Mouse (Mus musculus) spleen, postnatal 36 days (tissue): ENCODE data around the gene Parp1.
"Not testable (repeated sequence)": the region's sequence is repeated elsewhere in the genome, so short reads cannot be mapped to it uniquely, and the experiment has no call there.

Source experiments
- DNase-seq, 2 experiments: peaks; one replicate each; pipeline ENCODE4 v3.0.0; 2022; ENCODE audit warnings: low spot score in 2 of 2, mixed read lengths in 1 of 2

Gene Parp1

DNA sequence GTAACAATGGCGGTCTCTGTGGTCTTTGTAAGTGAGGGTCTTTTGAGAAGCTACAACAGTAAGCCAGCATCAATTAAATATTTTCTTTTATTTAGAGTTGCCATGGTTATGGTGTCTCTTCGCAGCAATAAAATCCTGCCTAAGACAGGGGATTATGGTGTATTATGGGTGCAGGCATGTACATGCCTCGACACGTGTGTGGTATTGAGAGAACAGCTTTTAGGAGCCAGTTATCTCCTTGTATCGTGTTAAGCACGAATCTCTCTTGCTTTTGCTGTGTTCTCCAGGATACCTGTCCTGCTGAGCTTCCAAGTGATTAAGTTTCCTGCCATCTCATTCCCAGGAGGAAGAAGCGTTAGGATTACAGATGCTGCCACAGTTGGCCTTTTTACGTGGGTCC lies 9.3 kb upstream of the Parp1 start:
- DNase-seq = no peak

DNA sequence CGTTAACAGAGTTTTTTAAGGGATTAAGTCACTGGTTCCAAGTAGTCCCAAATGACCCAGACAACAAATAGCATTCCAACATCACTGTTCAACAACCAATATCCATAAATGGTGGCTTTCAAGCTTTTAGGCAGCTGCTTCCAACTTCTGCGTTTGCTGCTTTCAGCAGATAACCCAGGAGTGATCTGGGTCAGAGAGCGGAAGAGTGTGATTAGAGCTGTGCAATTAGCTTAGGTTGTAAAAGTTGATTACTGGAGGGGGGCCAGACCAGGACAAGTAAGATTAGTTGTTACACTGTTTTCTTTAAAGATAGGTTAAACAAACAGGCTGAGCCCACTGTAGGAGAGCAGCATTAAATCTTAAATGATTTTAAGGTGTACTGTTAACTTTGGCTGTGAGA lies 7.5 kb upstream of the Parp1 start:
- no peak for DNase-seq

DNA sequence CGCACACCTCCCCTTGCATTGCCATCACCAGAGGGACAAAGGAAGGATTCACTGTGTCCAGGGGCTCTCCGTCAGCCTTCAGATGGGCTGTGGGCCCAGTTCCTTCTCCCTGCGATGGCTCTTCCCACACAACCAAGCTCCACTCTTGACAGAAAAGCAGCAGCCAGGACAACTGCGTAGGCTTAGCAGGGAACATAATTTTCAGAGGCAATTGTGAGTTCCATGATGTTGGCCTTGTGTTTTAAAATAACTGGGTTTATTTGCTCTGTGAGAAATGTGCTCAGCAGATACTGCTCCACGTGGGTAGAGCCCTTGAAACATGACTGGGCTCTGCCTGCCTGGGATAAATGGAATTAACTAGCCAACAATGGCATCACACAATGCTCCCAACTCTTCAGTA lies 3.8 kb upstream of the Parp1 start:
- DNase-seq = no peak

DNA sequence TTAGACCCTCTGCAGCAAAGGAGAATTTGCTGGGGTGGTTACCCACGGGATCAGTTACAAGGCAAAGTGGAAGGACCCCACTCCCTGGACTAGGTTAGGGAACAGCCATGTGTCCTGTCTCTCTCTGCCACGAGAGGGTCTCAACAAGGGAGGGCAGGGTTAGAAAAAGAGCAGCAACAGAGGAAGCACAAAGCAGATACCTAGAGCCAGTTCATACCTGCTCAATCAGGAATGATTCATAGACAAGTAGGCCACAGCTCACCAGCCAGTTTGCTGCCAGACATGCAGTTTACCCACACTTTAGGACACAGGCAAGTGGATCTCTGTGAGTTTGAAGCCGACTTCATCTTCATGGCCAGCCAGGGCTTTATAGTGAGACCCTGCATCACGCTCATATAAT lies 963 bp upstream of the Parp1 start:
- DNase-seq = no peak

DNA sequence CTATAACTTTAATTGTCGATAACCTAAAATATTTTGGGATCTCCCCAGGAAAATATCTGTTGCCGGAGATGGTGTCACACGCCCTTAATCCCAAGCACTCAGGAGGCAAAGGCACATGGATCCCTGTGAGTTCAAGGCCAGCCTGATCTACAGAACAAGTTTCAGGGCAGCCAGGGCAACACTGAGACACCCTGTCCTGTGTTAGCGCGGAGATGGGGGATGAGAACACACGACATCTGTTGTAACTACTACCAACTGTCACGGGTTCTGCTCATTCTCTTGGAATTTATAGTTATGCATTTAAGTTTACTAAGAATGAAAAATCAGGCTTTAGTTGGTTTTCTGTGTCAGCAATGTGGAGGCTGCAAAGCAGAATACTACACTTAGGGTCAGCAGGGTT lies 476 bp upstream of the Parp1 start:
- no peak for DNase-seq

DNA sequence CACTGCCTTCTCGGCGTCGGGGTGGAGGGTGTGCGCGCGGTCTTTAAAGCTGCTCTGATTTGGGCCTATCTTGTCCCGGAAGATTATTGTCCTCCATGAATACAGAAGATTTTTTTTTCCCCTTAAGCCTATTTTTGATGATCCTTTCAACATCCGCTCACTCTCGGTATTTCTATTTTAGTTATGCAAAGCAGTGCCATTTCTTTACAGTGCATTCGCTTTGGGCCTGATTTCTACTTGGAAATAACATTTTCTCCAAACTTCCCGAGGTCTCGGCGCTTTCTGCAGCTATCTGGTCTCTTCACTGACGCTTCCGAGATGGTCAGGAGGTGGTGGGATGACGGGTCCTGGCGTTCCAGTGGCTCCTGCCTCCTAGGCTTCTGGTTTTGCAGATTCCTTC lies 729 bp downstream of the Parp1 start:
- DNase-seq = no peak

DNA sequence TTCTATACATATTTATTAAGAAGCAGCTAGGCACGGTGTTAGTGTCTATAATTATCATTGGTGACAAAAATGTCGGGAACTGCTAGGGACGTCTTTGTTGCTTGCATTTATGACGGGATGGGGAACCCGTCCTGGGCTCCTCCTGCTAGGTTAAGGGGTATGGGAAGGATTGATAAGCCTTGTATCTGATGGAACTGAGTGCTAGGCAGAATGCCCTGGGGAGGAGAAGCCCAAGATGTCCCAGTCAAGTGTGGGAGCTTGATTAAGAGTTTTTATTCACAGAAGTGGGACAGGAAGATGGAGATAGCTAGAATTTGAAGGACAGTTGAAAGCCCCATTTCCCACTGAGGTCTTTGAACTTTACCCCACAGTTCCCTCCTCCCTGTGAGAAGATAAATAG lies 1.5 kb downstream of the Parp1 start:
- DNase-seq = no peak

DNA sequence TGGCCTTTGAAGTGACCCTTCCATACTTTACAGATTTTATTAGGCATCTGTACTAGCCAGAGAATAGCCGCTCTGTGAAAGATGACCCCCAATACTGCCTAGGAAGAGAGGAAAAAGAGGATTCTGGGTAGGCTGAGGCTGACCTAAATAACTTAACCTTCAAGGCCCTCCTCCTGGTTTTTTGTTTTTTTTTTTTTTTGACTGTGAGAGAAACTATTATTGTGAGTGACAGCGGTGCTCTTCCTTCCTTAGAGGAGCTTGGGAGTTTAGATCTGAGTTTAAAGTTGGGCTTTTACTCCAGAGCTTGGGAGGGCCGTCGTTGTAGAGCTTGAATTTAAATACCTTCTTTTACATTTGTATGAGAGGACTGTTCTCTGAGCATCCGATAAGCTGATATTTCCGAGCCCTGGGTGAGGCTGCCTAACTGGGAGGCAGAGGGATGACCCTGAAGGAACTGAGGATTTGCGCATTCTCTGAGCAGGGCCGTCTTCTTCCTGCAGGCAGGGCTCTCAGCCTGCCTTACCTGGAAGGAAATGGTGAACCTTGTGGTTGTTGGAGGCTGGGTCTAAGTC lies 2.4 kb downstream of the Parp1 start:
- DNase-seq = no peak

DNA sequence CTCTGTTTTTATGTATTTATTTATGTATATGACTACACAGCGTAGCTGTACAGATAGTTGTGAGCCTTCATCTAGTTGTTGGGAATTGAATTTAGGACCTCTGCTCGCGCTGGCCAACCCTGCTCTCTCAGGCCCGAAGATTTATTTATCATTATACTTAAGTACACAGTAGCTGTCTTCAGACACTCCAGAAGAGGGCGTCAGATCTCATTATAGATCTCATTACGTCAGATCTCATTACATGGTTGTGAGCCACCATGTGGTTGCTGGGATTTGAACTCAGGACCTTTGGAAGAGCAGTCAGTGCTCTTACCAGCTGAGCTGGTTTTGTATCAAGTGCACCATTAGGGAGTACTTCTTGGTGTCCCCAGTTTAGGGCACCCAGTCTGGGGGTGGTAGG lies 3.0 kb downstream of the Parp1 start:
- not testable (repeated sequence) for DNase-seq

DNA sequence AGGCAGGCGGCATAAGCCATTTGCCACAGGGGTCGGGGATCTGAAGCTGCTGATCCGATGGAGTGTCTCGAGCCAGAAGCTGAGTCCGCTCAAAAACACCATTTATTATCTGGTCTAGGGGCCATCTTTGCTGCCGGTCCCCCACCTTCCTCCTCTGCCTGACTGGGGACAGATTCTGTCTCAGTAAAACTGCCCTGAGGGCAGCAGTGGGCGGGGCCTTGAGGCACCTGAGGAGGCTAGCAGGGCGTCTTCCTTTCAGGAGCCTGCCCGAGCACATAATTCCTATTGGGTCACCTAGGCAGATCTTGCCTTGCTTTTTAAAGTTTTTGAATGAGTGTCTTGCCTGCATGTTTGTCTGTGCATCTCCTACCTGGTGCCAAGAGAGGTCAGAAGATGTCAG lies 3.4 kb downstream of the Parp1 start:
- no peak for DNase-seq

DNA sequence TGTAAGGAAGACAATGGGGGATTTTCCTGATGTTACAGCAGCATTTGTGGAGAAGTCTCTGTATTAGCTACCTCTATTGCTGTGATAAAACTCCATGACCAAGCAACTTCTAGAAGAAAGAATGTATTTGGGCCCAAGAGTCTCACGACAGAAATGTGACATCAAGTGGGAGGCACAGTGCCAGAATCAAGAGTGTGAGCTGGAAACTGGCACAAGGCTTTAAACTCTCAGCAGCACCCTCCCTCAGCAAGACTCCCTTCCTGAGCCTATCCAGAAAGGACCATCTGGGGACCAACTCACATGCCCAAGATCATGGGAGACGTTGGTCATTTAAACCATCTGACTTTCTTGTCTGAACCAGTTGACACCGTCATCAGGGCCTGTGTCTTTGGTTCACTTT lies 7.8 kb downstream of the Parp1 start:
- DNase-seq = no peak

DNA sequence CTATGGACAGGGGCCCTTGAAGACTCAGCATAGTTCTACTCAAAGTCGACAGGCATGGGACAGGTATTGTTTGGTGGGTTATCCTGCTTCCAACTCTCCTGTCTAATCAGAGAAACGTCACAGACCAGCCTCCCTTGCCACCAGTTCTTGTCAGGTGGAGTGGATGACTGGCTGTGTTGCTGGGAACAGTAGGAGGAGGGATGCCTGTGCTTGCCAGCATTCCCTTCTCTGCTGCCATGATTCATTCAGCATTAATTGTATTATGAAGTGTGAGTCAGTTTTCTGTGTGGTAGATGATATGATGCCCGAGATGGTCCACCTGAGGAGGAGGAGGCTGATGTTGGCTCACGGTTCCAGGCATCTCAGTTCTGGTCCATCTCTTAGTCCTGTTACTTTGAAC lies 9.1 kb downstream of the Parp1 start:
- DNase-seq = no peak

DNA sequence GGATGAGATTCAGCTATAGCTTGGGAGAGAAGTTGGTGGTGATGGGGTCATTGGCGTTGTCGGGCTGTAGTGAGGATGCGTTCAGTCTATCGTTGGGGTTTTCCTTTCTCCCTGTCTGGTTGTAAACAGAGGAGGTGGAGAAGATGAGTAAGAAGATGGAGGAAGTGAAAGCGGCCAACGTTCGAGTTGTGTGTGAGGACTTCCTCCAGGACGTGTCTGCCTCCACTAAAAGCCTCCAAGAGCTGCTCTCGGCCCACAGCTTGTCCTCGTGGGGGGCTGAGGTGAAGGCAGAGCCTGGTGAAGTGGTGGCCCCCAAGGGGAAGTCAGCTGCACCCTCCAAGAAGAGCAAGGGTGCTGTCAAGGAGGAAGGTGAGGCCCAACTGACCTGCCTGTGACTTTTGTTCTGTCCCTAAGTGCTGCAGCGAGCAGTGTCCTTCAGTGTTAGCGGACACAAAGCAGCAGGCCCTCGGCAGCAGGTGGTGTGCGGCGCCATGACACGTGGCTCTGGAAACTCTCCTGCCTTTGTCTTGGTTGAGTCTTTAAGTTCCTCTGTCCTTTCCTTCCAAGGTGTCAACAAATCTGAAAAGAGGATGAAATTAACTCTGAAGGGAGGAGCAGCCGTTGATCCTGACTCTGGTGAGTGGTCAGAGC lies 19.2 kb downstream of the Parp1 start:
- peak; percentile 83 to 86 for DNase-seq

DNA sequence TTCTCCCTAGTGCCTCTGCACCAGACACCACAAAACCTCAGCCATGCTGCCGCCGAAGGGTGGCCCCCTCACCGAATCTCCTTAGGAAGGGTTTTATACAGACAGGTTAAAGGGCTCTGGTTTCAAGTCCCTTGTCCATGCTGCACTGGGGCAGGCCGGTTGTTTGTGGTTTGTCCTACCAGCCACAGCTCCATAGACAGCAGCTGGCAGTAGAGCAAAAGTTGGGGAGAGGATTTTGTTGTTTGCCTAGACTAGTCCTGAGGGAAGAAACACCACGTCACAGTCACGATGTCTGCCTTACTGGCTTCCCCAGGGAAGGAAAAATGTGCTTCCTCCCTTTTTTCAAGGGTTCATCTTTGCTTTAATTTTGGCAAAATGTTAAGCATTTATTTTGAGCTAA lies 31.9 kb downstream of the Parp1 start:
- no peak for DNase-seq

DNA sequence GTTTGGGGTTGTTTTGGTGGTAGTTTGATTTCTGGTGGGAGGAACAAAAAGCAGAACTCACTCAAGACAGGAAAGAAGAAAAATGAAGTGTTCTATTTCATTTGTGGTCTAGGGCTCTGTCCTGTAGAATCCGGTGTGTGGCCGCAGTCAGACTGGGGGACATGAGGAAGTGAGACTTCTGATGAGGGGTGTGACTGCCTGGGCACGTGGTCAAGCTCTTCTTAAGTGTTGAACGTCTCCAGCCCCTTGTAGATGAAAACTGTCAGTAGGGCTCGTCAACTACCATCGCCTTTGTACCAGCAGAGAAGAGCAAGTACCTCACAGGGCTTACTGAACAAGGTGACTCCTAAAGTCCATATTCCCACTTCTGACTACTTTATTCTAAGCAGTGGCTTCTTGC lies 33.1 kb downstream of the Parp1 start:
- peak; percentile 82 to 86 for DNase-seq

DNA sequence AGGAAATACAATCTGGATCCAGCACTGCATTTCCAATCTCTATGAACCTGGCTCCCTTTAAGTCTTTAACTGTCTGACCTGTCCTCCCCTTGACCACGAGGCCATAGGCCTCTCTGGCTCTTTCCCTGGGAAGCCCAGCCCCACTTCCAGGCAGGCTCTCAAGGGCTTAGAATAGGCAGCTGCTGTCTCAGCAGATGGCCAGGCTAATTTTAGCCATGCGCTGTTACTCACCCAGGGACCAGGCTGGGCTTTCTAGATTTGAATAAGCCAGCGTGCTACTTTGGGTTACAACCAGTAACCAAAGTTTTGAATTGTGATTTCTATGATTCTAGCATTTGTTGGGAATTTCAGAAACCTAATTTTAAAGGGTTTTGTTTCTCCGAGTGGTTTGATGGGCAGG lies 35.9 kb downstream of the Parp1 start:
- DNase-seq = peak in 1 of 2 experiments; percentile 43

DNA sequence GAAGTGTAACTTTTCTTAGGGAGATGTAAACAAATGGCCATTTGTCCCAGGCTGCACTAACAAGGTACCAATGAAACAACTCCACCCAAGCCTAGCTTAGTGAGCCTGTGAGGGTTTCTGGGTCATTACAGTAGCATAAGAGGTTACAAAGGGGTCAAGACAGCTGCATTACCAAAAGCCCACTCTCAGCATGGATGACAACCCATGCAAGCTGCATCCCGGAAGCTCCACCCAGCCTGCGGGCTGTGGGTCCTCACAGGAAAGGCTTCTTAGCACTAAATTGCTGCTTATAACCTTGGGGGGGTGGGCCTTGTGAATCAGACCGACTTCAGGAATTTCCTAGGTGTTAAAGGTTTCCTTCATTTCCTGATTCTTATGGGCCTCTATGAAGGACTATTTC lies 37.4 kb downstream of the Parp1 start:
- peak; percentile 54 to 60 for DNase-seq

DNA sequence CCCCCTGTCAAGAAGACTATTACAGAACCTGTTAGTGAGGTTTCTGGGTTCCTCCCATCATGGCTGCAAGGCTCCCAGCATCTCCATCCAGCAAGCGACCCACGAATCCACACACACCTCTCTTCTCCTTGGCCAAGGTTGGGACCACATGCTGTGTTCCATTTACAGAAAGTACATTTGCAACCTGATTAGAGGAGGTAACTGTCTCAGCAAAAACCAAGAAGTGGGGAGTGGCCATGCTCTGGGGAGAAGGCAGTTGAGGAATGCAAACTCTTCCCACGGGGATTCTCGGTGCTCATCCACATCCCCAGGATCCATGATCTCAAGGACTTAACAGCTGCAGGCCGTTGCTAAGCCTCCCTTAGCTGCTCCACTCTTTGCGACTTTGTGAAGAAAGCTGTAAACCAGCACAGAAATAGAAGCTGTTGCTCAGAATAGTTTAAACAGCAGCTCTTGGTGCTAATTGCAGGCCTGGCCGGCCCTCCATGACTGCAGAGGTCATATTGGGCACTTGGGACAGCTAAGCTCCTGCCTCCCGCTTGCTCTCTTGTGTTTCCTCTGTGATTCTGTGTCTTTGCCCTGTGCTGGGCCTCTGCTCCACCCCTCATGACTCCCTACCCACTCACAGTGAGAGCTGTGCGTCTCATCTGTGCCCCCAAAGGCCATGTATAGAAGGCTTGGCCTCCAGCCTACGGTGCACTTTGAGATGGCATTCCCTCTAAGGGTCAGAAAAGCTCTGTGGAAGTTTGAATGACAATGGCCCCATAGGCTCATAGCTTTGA lies 38.3 kb downstream of the Parp1 start:
- DNase-seq = no peak

DNA sequence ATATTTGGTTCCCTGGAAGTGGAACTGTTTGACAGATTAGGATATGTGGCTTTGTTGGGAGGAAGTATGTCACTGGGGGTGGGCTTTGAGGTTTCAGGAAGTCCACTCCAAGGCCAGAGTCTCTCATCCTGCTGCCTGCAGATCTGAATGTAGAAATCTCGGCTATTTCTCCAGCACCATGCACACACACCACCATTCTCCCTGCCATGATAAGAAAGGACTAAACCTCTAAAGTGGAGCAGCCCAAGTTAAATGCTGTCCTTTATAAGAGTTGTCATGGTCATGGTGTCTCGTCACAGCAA lies 38.8 kb downstream of the Parp1 start:
- no peak for DNase-seq

DNA sequence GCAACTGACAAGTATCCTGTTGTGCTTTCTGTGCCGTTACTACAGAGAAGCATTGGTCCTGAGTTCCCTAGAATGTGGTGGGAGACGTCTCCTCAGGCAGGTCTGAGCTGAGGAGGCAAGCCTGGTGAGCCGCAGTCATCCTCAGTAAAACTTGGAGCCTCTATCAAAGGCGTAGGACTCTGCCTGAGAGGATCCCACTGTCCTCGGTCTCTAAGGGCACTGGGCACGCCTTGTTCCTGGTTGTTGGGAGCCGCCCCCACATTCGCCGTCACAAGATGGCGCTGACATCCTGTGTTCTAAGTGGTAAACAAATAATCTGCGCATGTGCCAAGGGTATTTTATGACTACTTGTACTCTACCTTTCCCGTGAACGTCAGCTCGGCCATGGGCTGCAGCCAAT lies 43.1 kb downstream of the Parp1 start:
- DNase-seq = not testable (repeated sequence)

DNA sequence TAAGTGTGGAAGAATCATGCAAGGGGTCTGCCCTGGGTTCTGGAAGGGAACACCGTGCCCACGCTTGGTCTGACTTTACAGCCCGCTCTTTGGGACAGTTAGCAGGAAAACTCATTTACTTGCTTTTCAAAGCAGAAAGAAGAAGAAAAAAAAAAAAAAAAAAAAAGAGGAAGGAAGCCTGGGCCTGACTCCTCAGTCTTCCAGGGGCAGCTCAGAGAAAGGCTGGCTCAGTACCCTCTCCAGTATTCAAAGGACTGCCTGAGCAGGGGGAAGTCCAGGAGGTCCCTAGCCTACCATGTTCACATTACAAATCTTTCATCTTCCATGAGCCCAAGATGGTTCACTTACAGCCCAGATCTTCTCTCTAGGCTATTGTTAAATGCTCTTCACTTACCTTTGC lies 48.0 kb downstream of the Parp1 start:
- no peak for DNase-seq

DNA sequence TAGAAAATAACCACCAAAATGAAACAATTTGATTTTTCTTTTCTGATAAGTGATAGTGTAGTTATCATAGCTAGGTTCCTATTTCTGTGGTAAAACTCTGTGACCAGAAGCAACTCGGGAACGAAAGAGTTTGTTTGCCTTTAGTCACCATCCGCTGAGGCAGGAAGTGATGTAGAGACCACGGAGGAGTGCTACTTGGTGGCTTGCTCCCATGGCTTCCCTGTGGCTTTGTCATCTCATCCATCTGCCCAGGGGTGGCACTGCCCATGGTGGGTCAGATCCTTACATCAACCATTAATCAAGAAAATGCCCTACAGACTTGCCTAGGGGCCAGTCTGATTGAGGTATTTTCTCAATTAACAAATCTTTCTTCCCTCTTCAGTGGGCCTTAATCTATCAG lies 53.7 kb downstream of the Parp1 start:
- no peak for DNase-seq

DNA sequence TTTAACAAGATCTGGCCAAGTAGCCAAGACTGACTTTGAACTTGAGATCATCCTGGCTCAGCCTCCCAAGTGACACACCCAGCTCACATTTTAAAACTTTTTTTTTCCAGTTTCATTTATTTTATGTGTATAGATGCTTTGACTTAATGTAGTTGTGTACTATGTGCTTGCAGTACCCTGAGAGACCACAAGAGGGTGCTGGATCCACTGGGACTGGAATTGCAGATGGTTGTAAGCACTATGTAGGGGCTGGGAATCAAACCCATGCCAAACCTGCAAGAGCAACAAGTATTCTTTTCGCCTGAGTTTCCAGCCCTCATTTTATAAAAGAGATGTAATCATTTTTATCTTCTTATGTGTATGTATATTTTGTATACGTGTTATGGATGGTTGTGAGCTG lies 55.2 kb downstream of the Parp1 start:
- no peak for DNase-seq

DNA sequence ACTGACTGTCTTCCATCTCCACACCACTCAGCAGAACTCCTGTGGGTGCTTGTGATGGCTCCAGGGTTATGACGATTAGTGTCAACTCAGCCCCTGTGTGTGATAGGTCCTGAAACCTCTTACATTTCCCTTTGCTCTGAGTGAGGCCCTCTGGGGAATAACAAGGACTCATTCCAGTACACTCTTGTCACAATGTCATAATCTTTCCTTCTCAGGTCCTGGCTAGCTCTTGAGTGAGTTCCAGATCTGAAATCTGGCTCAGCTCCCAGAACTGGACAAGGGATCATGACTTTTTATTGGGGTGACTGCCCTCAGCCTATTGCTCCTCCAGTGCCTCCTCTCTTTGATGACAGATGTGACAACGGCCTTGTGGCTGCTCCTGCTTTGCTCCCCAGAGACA lies 57.4 kb downstream of the Parp1 start:
- no peak for DNase-seq
